8 mouse cellular contexts compared by ENCODE assay signal in the genomic region with DNA sequence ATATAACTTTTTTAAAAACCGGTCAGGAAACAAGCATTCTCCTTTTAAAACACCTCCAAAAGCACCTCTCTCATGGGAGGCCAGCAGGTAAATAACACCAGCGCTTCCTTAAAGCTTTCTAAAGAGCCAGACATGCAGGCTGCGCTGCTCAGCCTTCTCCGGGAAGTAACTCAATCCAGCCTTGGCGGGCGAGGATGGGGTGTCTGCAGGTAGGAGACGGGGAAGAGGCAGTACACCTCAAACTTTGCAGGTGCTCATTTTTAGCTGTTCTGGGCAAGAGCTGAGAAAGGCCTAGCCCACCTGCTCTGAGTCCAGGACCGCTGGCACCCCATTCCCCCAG. TPM values are rescaled to one million over a fixed set of nuclear protein-coding genes. Genes with fewer than 3 reads are reported as not detected.
DNase-seq lines count a peak whose midpoint lies in the region; ATAC-seq lines count a peak whose summit lies in the region.

No protein-coding gene starts in this region.

- peak overlapping the region; percentile 97 for H3K9ac ChIP-seq in heart, embryonic 13.5 days
- peak overlapping the region; percentile 89 for H3K9ac ChIP-seq in liver, embryonic 13.5 days

- peak overlapping the region; percentile 95 for H3K4me3 ChIP-seq in heart, embryonic 13.5 days
- H3K4me3 ChIP-seq in hindbrain, embryonic 10.5 days: peak overlapping the region; percentile 81
- peak overlapping the region; percentile 74 for H3K4me3 ChIP-seq in liver, embryonic 13.5 days (replicated peaks)

- no peaks in the 10 kb centered on the region for H3K27me3 ChIP-seq in heart, embryonic 13.5 days (replicated peaks)
- peaks cover 19% of the 10 kb centered on the region for H3K27me3 ChIP-seq in hindbrain, embryonic 10.5 days (ENCODE audit: insufficient read depth, poor library complexity, severe bottlenecking)
- peaks cover 45% of the 10 kb centered on the region for H3K27me3 ChIP-seq in liver, embryonic 13.5 days

- no peak for ATAC-seq in heart, embryonic 13.5 days (ENCODE audit: extremely low read depth, insufficient number of reproducible peaks, low FRiP score, low TSS enrichment)
- no peak for ATAC-seq in liver, embryonic 13.5 days (ENCODE audit: low read depth)
- no peak for ATAC-seq in megakaryocyte progenitor cell, adult 5-6 weeks (replicated peaks; ENCODE audit: poor library complexity)

- H3K9me3 ChIP-seq in heart, embryonic 13.5 days: no peaks in the 10 kb centered on the region
- 0 out of 2 replicates have a peak, but pooled peaks cover 3% of the 10 kb centered on the region for H3K9me3 ChIP-seq in hindbrain, embryonic 10.5 days
- H3K9me3 ChIP-seq in liver, embryonic 13.5 days (replicated peaks): no peaks in the 10 kb centered on the region

- intact Hi-C loops in heart, postnatal 36 days (cut with DNase I): no loop called here

- peak overlapping the region; percentile 96 for H3K4me2 ChIP-seq in heart, embryonic 13.5 days
- peak overlapping the region; percentile 96 for H3K4me2 ChIP-seq in liver, embryonic 13.5 days

- H3K4me1 ChIP-seq in heart, embryonic 13.5 days: peaks cover 31% of the 10 kb centered on the region
- peaks cover 21% of the 10 kb centered on the region for H3K4me1 ChIP-seq in hindbrain, embryonic 10.5 days (replicated peaks)
- H3K4me1 ChIP-seq in liver, embryonic 13.5 days (replicated peaks): peaks cover 21% of the 10 kb centered on the region

- peak overlapping the region; percentile 80 for H3K27ac ChIP-seq in heart, embryonic 13.5 days (replicated peaks)
- peak overlapping the region; percentile 90 for H3K27ac ChIP-seq in hindbrain, embryonic 10.5 days
- H3K27ac ChIP-seq in liver, embryonic 13.5 days: no peak overlapping the region

- peaks cover 22% of the 10 kb centered on the region for H3K36me3 ChIP-seq in heart, embryonic 13.5 days
- H3K36me3 ChIP-seq in hindbrain, embryonic 10.5 days: peaks cover 18% of the 10 kb centered on the region
- no peaks in the 10 kb centered on the region for H3K36me3 ChIP-seq in liver, embryonic 13.5 days

- no peak for DNase-seq in heart, postnatal 36 days
- DNase-seq in ZHBTc4 (ENCODE audit: low read depth, low spot score): peak; percentile 39
- DNase-seq in hindbrain, embryonic 10.5 days (ENCODE audit: low spot score): no peak
- DNase-seq in liver, embryonic 13.5 days: no peak
- DNase-seq in right cerebral cortex, postnatal 36 days (ENCODE audit: low spot score in 2 of 2): no peak
- DNase-seq in layer of hippocampus, adult 8-10 months (ENCODE audit: low spot score in 2 of 2): no peak

- 5% methylated on average over 8 of the region's 8 CpGs for WGBS in heart, embryonic 13.5 days
- 4% methylated on average over 8 of the region's 8 CpGs for WGBS in hindbrain, embryonic 10.5 days
- WGBS in liver, embryonic 13.5 days (ENCODE audit: insufficient replicate concordance): 19% methylated on average over 8 of the region's 8 CpGs

RNA-seq across cellular contexts. Expression of gene Nos1ap, which starts 0.8 kb away (rescaled TPM):
- polyA plus RNA-seq in heart, embryonic 13.5 days (2015; fragmentation: Nextera tagmentation; extraction: Ambion mirVana): 17.9 and 21.2 TPM in 2 replicates
- 10 to 100 TPM; 22.2 to 27.3 TPM for total RNA-seq in heart, postnatal 36 days (2021)
- 12.0 and 14.2 TPM in 2 replicates for polyA plus RNA-seq in hindbrain, embryonic 10.5 days (2016; fragmentation: Nextera tagmentation; extraction: Ambion mirVana)
- 3.1 and 3.7 TPM in 2 replicates for polyA plus RNA-seq in liver, embryonic 13.5 days (2015; fragmentation: Nextera tagmentation; extraction: Ambion mirVana)
- 9.9 and 12.4 TPM in 2 replicates for total RNA-seq in megakaryocyte progenitor cell, adult 5-6 weeks (2015)
- 5.8 and 10.3 TPM in 2 replicates for total RNA-seq in megakaryocyte progenitor cell, adult 5-6 weeks (2017)
- total RNA-seq in layer of hippocampus, adult 8-10 months (2022): 100 to 1,000 TPM; 191 to 254 (median 220) TPM

RNA-seq across cellular contexts. Expression of gene Olfml2b, which starts 55.5 kb away (rescaled TPM):
- polyA plus RNA-seq in heart, embryonic 13.5 days (2015; fragmentation: Nextera tagmentation; extraction: Ambion mirVana): 35.8 and 38.4 TPM in 2 replicates
- 10 to 100 TPM in 1 of 2 experiments, 1 to 10 TPM in 1; 6.7 to 12.0 TPM for total RNA-seq in heart, postnatal 36 days (2021)
- polyA plus RNA-seq in hindbrain, embryonic 10.5 days (2016; fragmentation: Nextera tagmentation; extraction: Ambion mirVana): 5.7 and 5.9 TPM in 2 replicates
- polyA plus RNA-seq in liver, embryonic 13.5 days (2015; fragmentation: Nextera tagmentation; extraction: Ambion mirVana): 1.3 and 1.8 TPM in 2 replicates
- total RNA-seq in megakaryocyte progenitor cell, adult 5-6 weeks (2015): 0.67 and 1.3 TPM in 2 replicates
- 1.8 and 2.0 TPM in 2 replicates for total RNA-seq in megakaryocyte progenitor cell, adult 5-6 weeks (2017)
- total RNA-seq in layer of hippocampus, adult 8-10 months (2022): 10 to 100 TPM; 30.1 to 35.7 (median 33.2) TPM

Comparison
In these comparisons a context has a peak if more than half of its experiments do, and no peak if none do; other contexts are left out.
1. RNA of gene Nos1ap, which starts 0.8 kb away (total RNA-seq): 191 to 254 TPM in layer of hippocampus, adult 8-10 months; 22.2 to 27.3 TPM in heart, postnatal 36 days and 5.8 to 12.4 TPM in megakaryocyte progenitor cell, adult 5-6 weeks; every median in the first group is over 4 times any median in the second.
2. Peak in every context shown above with its lines, with median percentiles within 50 percentile points of each other: H3K4me3 ChIP-seq.